Mouse (Mus musculus): ENCODE measurements at regions not wholly inside any gene's neighbourhood (a gene's known extent, or its start where the extent isn't known, plus 50 kb on each side); places are given as distances from the start of the nearest gene placed in this dataset.

DNA sequence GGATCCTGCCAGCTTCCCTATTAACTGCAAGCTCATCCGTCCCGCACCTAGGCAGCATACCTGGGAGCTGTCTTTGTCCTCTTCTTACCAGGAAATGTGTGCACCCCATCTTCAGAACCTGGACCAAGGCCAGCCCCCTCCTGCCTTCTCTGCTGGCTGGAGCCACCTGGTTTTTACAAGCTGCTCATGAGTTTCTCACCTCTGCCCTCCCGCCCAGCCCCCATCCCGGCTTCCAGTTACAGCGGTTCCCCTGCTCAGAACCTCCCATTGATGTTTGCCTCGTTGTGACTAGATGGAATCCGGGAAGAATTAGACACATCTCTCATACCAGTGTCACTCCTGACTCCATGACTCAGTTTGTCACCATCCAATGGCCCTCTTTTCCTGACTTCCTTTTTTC, 179.1 kb upstream of the Sulf2 start:
- Histone ChIP-seq H3K4me2 (ENCODE audit: low read depth) (no peak overlapping the region), H3K4me3 (ENCODE audit: low read depth, low read length) (no peak overlapping the region), H3K9me3 (ENCODE audit: control insufficient read depth, low read length) (no peaks in the 10 kb centered on the region), H3K9ac (ENCODE audit: low read length) (no peak overlapping the region), H3K27ac (ENCODE audit: low read depth, low read length) (no peak overlapping the region), H3K27me3 (ENCODE audit: control insufficient read depth, insufficient read depth, low read length) (no peaks in the 10 kb centered on the region), H3K4me1 (ENCODE audit: control insufficient read depth, insufficient read depth, low read length) (peaks cover 12% of the 10 kb centered on the region), H3K36me3 (ENCODE audit: control insufficient read depth, insufficient read depth, low read length) (no peaks in the 10 kb centered on the region)
- WGBS = 54% methylated on average over 7 of the region's 7 CpGs
- ATAC-seq (ENCODE audit: insufficient read depth, low FRiP score, low TSS enrichment) (no peak), DNase-seq (ENCODE audit: low spot score) (no peak)

DNA sequence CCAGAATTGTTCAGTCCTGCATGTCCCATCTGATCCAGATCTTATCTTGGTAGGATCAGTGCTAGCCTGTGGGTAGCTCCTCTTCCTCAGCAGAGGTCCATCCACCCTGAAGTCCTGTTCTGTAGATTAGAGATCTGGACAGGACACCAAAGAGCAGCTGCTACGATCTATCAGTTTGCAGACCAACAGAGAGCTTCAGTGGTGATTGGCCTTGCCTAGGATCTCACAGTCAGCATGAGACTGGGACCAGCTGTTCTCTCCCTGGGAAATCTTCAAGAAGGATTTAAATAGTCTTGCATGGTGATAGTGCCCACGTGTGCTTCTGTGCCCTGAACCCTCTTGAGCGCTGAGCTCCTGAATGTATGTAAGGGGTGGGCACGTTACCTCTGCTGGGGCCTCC, 178.4 kb upstream of the Sulf2 start:
- H3K9ac ChIP-seq (ENCODE audit: low read length) = no peak overlapping the region
- no peak for DNase-seq (ENCODE audit: low spot score)
- no peaks in the 10 kb centered on the region for H3K27me3 ChIP-seq (ENCODE audit: control insufficient read depth, insufficient read depth, low read length)
- H3K4me1 ChIP-seq (ENCODE audit: control insufficient read depth, insufficient read depth, low read length) = peaks cover 16% of the 10 kb centered on the region
- no peak overlapping the region for H3K27ac ChIP-seq (ENCODE audit: low read depth, low read length)
- no peaks in the 10 kb centered on the region for H3K9me3 ChIP-seq (ENCODE audit: control insufficient read depth, low read length)
- H3K4me3 ChIP-seq (ENCODE audit: low read depth, low read length) = no peak overlapping the region
- 72% methylated on average over 4 of the region's 4 CpGs for WGBS
- no peak overlapping the region for H3K4me2 ChIP-seq (ENCODE audit: low read depth)
- H3K36me3 ChIP-seq (ENCODE audit: control insufficient read depth, insufficient read depth, low read length) = no peaks in the 10 kb centered on the region
- no peak for ATAC-seq (ENCODE audit: insufficient read depth, low FRiP score, low TSS enrichment)

DNA sequence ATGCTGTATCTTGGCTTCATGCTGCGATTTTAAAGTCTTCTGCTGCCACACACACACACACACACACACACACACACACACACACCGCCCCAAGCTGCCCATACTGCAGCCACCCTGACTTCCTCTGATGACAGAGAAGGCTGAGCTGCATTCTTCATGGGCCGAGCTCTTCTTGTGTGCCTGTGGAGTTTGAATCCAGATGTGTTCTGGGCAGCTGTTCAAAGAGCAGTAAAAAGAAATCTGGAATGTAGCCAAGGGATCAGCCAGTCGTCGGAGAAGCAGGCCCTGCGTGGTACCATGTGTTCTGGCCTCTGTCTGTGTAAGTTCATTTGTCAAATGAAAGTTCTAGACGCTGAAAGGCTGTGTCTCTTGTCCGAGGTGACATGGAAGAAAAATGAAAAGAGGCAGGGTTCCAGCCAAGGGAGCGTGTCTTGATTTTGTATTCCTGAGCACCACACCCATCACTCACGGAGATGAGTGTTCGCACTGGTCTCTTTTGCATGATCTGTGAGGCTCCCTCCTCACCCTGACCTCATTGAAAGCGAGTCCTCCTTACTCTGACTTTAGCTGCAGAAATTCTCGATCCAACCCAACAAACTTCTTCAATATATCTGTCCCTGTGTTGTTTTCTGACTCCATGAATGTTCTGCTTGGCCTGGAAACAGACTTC, 177.4 kb upstream of the Sulf2 start:
- Histone ChIP-seq H3K4me3 (ENCODE audit: low read depth, low read length) (no peak overlapping the region), H3K4me2 (ENCODE audit: low read depth) (no peak overlapping the region), H3K9ac (ENCODE audit: low read length) (no peak overlapping the region), H3K27ac (ENCODE audit: low read depth, low read length) (no peak overlapping the region), H3K9me3 (ENCODE audit: control insufficient read depth, low read length) (no peaks in the 10 kb centered on the region), H3K27me3 (ENCODE audit: control insufficient read depth, insufficient read depth, low read length) (no peaks in the 10 kb centered on the region), H3K36me3 (ENCODE audit: control insufficient read depth, insufficient read depth, low read length) (no peaks in the 10 kb centered on the region), H3K4me1 (ENCODE audit: control insufficient read depth, insufficient read depth, low read length) (peaks cover 16% of the 10 kb centered on the region)
- DNase-seq (ENCODE audit: low spot score) (no peak), ATAC-seq (ENCODE audit: insufficient read depth, low FRiP score, low TSS enrichment) (no peak)
- WGBS = 69% methylated on average over 13 of the region's 13 CpGs

DNA sequence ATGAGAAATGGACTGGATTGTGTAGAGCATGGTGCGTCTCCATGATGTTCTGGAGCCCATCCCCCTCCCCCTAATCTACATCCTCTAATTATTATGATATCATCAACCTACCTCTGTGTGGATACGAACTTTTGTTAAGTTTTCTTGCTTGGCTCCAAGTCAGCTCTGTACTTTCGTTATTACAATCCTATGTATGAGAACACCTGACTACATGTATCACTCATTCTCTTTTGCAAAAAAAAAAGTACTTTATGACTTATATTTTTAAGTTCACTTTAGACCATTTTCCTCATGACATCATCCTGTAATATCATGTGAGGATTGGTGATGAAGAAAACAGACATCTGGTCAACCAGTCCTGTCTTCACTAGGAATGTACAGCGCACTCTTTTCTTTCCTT, 175.7 kb upstream of the Sulf2 start:
- no peak for DNase-seq (ENCODE audit: low spot score)

DNA sequence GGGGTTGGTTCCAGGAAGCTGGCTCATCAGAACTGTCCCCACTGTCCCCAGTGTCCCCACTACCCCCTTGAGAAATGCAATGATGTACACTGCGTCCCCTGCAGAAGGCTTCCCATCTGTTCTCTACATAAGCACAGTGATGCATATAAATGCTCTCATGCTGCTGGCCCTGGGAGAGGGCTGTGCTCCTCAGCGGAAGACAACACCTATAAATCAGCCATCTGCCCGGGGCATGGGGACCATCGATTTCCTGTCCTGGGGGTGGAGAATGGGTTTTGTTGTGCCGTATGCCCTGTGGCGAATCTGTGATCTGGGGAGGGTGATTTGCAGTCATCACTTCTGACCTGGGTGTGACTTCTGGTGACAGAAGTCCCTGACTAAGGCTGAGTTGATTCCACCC, 174.9 kb upstream of the Sulf2 start:
- Histone ChIP-seq H3K9me3 (ENCODE audit: control insufficient read depth, low read length) (no peaks in the 10 kb centered on the region), H3K4me1 (ENCODE audit: control insufficient read depth, insufficient read depth, low read length) (peaks cover 13% of the 10 kb centered on the region), H3K36me3 (ENCODE audit: control insufficient read depth, insufficient read depth, low read length) (no peaks in the 10 kb centered on the region), H3K27me3 (ENCODE audit: control insufficient read depth, insufficient read depth, low read length) (no peaks in the 10 kb centered on the region), H3K9ac (ENCODE audit: low read length) (no peak overlapping the region), H3K4me2 (ENCODE audit: low read depth) (0 out of 2 replicates have a peak overlapping the region, but pooled peaks have one; percentile 2), H3K4me3 (ENCODE audit: low read depth, low read length) (no peak overlapping the region), H3K27ac (ENCODE audit: low read depth, low read length) (peak overlapping the region; percentile 63)
- peak; percentile 86 for ATAC-seq (ENCODE audit: insufficient read depth, low FRiP score, low TSS enrichment)
- WGBS = 17% methylated on average over 6 of the region's 6 CpGs
- DNase-seq (ENCODE audit: low spot score) = peak; percentile 74

More for the DNA sequence above, 175.7 kb upstream of the Sulf2 start:
- no peaks in the 10 kb centered on the region for H3K9me3 ChIP-seq (ENCODE audit: control insufficient read depth, low read length)
- no peak overlapping the region for H3K27ac ChIP-seq (ENCODE audit: low read depth, low read length)
- no peaks in the 10 kb centered on the region for H3K36me3 ChIP-seq (ENCODE audit: control insufficient read depth, insufficient read depth, low read length)
- H3K27me3 ChIP-seq (ENCODE audit: control insufficient read depth, insufficient read depth, low read length) = no peaks in the 10 kb centered on the region
- no peak overlapping the region for H3K4me3 ChIP-seq (ENCODE audit: low read depth, low read length)
- H3K4me2 ChIP-seq (ENCODE audit: low read depth) = no peak overlapping the region
- H3K4me1 ChIP-seq (ENCODE audit: control insufficient read depth, insufficient read depth, low read length) = peaks cover 13% of the 10 kb centered on the region
- WGBS = 88% methylated on average over 4 of the region's 4 CpGs
- H3K9ac ChIP-seq (ENCODE audit: low read length) = no peak overlapping the region
- no peak for ATAC-seq (ENCODE audit: insufficient read depth, low FRiP score, low TSS enrichment)

DNA sequence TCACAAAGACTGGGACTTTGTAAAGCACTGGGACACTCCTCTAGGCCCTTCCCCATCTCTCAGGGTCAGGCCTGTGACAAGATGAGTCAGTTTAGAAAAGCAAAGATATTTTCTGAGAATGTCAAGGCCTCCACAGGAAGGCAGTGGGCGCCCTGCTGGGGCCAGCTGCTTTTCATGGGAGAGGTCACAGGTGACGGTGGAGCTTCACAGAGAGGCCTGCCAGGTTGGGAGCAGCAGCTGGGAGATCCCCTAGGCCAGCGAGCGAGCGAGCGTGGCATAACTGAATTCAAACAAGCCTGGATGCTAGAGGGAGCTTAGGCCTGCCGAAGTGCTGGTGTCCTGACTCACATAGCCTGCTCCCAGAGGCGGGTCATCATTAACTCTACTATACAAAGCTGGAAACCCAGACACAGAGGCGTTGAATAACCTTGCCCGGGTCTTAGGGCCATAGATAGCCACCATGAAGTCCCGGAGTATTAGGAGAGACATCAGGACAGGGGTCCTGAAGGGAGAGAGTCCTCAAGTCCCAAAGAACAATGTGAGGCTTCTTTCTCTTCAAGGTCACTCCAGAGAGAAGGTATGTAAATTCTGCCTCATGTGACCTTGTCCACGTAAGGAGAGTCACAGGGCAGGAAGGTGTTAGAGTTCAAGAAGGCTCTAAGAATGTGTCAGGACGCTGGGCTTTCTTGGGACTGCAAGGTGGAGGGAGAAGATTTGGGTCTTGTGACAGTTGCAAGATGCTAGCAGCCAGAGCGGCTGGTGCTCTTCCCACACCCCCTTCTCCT, 174.3 kb upstream of the Sulf2 start:
- H3K9me3 ChIP-seq (ENCODE audit: control insufficient read depth, low read length) = no peaks in the 10 kb centered on the region
- H3K4me2 ChIP-seq (ENCODE audit: low read depth) = no peak overlapping the region
- WGBS = 48% methylated on average over 14 of the region's 14 CpGs
- peak overlapping the region; percentile 63 for H3K27ac ChIP-seq (ENCODE audit: low read depth, low read length)
- ATAC-seq (ENCODE audit: insufficient read depth, low FRiP score, low TSS enrichment) (no peak; the same call in 1 of the 2 replicates), DNase-seq (ENCODE audit: low spot score) (peak; percentile 37)
- no peaks in the 10 kb centered on the region for H3K27me3 ChIP-seq (ENCODE audit: control insufficient read depth, insufficient read depth, low read length)
- H3K4me1 ChIP-seq (ENCODE audit: control insufficient read depth, insufficient read depth, low read length) = peaks cover 20% of the 10 kb centered on the region
- no peaks in the 10 kb centered on the region for H3K36me3 ChIP-seq (ENCODE audit: control insufficient read depth, insufficient read depth, low read length)
- H3K9ac ChIP-seq (ENCODE audit: low read length) = no peak overlapping the region
- no peak overlapping the region for H3K4me3 ChIP-seq (ENCODE audit: low read depth, low read length)

DNA sequence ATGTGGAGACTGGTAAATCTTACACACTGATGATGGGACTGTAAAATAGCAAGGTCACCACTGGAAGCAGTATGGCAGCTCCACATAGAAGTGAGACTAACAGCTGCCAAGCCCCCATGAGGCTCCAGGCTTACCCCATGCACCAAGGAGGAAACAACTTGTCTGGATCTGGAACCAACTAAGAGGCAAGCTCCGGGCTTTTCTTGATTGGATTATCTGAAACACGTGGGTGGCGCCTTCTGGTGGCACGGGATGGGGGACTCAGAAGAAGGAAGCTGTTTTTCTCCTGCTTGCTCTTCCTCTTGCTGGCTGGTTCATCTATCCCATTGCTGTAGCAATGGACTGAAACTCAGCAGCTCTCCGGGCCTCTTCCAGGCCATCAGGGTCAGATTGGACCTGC, 171.5 kb upstream of the Sulf2 start:
- H3K27me3 ChIP-seq (ENCODE audit: control insufficient read depth, insufficient read depth, low read length) = no peaks in the 10 kb centered on the region
- no peaks in the 10 kb centered on the region for H3K9me3 ChIP-seq (ENCODE audit: control insufficient read depth, low read length)
- H3K4me2 ChIP-seq (ENCODE audit: low read depth) = no peak overlapping the region
- no peaks in the 10 kb centered on the region for H3K36me3 ChIP-seq (ENCODE audit: control insufficient read depth, insufficient read depth, low read length)
- 84% methylated on average over 5 of the region's 5 CpGs for WGBS
- ATAC-seq (ENCODE audit: insufficient read depth, low FRiP score, low TSS enrichment) = no peak
- H3K27ac ChIP-seq (ENCODE audit: low read depth, low read length) = no peak overlapping the region
- no peak overlapping the region for H3K4me3 ChIP-seq (ENCODE audit: low read depth, low read length)
- no peak overlapping the region for H3K9ac ChIP-seq (ENCODE audit: low read length)
- peaks cover 34% of the 10 kb centered on the region for H3K4me1 ChIP-seq (ENCODE audit: control insufficient read depth, insufficient read depth, low read length)
- DNase-seq (ENCODE audit: low spot score) = no peak

DNA sequence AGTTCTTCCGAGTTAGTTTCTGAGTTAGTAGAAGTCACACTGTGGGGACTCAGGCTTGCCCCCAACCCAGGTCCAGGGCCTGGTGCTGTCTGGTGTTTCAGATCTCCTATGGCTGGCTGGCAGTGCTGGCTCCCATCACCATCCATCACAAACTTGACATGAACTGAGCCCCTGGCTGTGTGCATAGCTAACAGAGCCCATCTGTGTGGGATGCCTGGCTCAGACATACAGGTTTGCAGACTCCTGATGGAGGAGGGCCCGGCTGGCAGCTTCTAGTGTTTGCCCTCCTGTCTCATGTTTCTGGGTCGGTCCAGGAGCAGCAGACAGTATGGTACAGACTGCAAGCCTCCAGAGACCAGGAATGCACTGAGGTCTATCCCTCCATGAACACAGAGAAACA, 169.5 kb upstream of the Sulf2 start:
- Histone ChIP-seq H3K4me2 (ENCODE audit: low read depth) (no peak overlapping the region), H3K4me1 (ENCODE audit: control insufficient read depth, insufficient read depth, low read length) (peaks cover 28% of the 10 kb centered on the region), H3K36me3 (ENCODE audit: control insufficient read depth, insufficient read depth, low read length) (no peaks in the 10 kb centered on the region), H3K27me3 (ENCODE audit: control insufficient read depth, insufficient read depth, low read length) (no peaks in the 10 kb centered on the region; the same call in 1 of the 2 replicates), H3K9me3 (ENCODE audit: control insufficient read depth, low read length) (no peaks in the 10 kb centered on the region), H3K4me3 (ENCODE audit: low read depth, low read length) (no peak overlapping the region), H3K27ac (ENCODE audit: low read depth, low read length) (peak overlapping the region; percentile 60; the same call in 1 of the 2 replicates), H3K9ac (ENCODE audit: low read length) (no peak overlapping the region)
- DNase-seq (ENCODE audit: low spot score) (peak; percentile 48), ATAC-seq (ENCODE audit: insufficient read depth, low FRiP score, low TSS enrichment) (peak; percentile 61; the same call in 1 of the 2 replicates)
- WGBS = 49% methylated on average over 3 of the region's 3 CpGs

DNA sequence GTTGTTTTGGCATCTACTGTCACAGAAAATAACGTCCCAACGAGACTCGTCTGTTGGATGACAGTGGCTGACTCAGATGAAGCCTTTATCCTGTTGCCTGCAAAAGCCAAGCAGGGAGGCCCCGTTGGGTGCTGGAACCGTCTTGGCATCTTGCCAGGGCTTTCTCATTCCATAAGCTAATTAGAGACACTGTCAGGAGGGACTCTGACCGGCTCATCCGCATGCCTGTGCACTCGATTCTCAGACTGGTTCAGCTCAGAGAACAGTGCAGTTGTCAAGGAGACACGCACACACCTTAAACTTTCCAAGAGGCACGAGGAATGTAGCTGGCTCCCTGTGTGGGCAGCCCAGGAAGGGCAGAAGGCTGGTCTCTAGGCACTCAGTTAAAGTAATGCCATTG, 169.0 kb upstream of the Sulf2 start:
- H3K27ac ChIP-seq (ENCODE audit: low read depth, low read length) = peak overlapping the region; percentile 60; the same call in 1 of the 2 replicates
- H3K36me3 ChIP-seq (ENCODE audit: control insufficient read depth, insufficient read depth, low read length) = no peaks in the 10 kb centered on the region
- H3K4me1 ChIP-seq (ENCODE audit: control insufficient read depth, insufficient read depth, low read length) = peaks cover 24% of the 10 kb centered on the region
- WGBS = 62% methylated on average over 10 of the region's 10 CpGs
- peak; percentile 48; the same call in 1 of the 2 replicates for ATAC-seq (ENCODE audit: insufficient read depth, low FRiP score, low TSS enrichment)
- H3K4me3 ChIP-seq (ENCODE audit: low read depth, low read length) = no peak overlapping the region
- no peak overlapping the region for H3K4me2 ChIP-seq (ENCODE audit: low read depth)
- peaks cover under 1% of the 10 kb centered on the region; the same call in 1 of the 2 replicates for H3K27me3 ChIP-seq (ENCODE audit: control insufficient read depth, insufficient read depth, low read length)
- H3K9me3 ChIP-seq (ENCODE audit: control insufficient read depth, low read length) = no peaks in the 10 kb centered on the region
- DNase-seq (ENCODE audit: low spot score) = peak; percentile 53
- H3K9ac ChIP-seq (ENCODE audit: low read length) = no peak overlapping the region
